Mouse (Mus musculus) embryo, embryonic 10 days (tissue): ENCODE measurements around the gene Gm6793.

ENCODE experiments used
- DNase-seq: peaks from one replicate; pipeline ENCODE4 v3.0.0-alpha.2; 2015; ENCODE audit warnings: low spot score

Gm6793 gene

DNA sequence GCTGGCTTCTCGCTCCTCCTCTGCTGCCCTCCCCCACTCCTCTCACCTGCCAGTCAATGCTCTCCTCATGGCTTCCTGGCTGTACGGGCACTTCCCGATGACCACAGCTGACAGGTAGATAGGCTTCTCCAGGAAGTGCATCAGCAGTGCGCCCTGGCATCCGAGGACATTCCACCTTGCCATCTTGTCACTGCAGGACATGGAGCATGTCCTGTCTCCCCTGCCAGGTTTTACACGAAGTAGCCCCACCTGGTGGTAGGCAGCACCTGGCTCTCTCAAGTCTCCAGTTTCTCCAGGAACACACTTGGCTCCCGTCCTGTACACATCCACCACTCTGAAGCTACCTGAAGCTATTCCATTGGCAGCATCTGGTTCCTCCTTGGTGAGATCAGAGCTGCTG lies 32.7 kb downstream of the Gm6793 start:
- DNase-seq, result no peak

DNA sequence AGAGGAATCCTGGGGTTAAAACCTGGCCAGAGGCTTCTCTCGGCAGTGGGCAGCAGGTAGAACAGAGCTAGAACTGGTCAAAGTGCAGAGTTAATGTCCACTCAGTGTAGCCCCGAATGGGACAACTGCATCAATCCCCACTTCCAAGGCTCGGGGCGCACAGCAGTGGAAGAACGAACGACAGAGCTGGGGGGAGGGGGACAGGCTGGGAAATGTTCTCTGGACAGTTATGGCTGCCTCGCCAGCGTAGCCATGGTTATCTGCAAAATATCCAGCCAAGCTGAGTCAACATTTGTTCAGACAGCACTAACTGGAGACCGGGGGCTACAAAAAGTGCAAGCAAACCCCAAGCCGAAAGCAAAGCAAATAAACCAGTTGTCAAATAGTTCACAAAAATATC lies 36.7 kb downstream of the Gm6793 start:
- DNase-seq, result no peak

DNA sequence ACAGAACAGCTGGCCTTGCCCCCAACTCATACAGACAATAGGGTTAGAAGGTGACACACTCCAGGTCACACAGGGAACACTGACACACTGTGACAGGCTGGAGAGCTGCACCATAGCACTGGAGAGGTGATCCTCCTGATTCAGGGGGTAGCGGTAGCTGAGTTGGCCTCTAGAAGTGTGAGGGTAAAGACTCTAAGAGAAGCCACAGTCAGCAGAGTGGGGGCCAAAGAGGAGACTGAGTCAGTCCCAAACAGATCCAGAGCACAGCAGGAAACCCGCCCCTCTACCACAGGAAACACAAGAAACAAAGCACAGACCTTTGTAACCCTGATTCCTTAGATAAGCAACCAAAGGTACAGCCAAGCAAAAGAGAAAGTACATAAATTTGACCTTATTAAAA lies 38.5 kb downstream of the Gm6793 start:
- DNase-seq, result no peak

DNA sequence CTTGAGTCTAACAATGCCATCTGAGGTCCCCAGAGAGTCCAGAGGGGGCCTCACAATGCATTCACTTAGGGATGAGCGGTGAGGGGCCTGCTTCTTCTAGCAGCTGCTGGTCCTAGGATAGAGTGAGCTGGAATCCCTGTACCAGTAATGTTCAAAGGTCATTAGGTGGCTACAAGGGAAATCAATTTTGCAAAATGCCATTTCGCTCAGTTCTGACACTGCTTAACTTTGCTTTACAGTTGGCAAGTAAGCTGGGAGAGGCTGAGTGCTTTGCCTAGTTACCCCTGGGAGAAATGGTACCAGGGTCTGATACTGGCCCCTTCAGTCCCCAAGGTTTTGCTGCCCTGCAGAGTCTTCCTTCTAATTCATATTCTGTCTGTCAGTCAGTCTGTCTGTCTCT lies 39.1 kb downstream of the Gm6793 start:
- DNase-seq, result no peak

DNA sequence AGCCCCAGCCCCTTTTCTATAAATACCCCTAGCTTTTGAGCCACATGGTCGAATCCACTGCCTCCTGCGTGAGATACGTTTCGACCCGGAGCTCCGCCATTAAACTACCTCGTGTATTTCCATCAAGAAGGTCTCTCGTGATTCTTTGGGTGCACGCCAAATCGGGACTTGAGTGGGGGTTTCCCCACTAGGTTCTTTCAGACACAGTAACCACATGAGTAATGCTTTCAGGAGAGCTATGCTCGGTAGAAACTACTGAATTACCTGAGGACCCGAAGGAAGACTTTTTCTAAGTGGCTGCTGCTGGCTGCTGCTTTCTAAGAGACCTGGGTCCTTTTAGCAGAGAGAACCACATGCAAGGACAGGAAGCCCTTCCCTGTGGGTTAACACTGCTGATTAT lies 40.7 kb downstream of the Gm6793 start:
- DNase-seq, result no peak

DNA sequence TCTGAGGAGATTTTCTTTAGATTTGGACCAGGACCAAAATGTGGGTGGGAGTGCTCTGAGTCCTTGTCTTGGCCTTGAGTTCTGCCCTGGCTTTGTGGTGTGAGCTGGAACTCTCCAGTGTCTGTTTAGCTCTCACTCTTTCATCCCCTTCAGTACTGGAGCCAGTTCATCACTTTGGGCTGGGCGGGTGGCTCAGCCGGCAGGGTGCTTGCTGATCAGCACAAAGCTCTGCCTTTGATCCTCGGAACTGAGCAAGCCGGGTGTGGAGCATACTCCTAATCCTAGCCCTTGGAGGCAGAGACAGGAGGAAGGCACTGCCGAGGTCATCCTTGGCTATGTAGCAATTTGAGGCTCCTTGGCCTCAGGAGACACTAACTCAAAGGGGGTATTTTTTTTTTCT lies 45.8 kb downstream of the Gm6793 start:
- no peak for DNase-seq

DNA sequence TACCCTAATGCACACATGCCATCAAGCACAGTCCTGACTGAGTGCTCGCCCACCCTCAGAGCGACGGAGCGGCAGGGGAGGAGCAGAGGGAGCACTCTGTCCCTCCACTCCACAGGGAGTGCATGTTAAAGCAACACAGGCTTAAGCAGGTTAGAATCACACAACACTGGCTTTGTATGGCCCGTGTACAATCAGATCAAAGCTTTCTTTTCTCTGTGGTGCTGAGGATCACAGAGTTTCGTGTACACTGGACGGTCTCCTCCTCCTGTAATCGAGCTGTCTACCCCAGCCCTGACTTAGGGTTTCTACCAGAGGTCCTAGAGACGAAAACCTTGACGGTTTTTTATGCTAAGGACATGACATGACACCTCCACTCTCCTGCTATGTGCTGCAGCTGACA lies 46.3 kb downstream of the Gm6793 start:
- DNase-seq, result no peak

DNA sequence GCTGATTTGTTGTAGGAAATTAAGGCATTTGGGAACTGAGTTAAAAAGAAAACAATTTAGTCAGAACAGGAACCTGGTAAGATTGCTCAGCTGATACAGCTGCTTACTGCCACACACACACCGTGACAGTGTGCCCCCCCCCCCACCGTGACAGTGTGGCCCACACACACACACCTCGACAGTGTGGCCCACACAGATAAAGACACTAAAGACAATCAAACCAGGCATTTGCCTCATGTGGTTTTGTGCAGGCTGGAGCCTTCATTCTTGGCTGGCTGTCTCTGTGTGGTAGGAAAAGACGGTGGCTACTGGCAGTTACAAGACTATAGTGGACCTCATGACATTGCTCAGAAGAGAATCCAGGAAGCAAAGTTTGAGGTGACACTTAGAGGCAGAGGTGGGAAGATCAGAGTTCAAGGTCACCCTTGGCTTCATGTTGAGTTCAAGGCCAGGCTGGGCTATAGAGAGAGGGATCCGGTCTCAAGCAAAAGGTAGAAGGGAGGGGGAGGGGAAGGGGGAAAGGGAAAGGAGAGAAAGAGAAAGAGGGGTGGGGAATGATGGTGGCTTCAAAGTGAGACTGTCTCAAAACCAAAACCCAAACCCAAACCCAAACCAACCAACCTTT lies 47.5 kb downstream of the Gm6793 start:
- DNase-seq, result no peak

DNA sequence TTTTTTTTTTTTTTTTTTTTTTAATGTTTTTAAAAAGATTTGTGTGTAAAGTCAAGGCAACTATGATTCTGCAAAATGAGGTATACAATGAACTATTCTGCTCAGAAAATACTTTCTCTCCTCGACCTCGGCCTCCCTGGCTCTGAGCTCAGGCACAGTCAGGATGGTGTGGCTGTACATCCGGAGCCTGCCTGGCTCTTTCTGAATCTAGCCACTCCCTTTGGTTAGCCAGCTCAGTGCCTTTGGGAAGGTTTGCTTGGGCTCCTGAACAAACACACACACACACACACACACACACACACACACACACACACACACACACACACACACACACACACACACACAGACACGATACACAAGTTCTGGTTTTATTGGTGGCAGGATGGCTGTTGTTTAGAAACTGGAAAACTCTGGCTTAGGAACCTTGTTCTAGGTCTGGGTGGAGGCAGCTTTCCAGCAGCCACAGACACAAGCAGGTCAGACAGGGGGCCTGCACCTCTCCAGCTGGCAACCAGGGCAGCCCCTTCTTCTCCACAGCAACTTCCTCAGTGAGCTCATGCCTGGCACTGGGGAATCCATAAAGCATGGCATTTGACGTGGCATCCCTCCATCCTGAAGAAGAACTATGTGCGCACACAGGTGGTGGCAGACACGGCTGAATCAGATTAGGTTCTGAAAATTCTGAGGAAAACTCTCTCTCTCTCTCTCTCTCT lies 49.8 kb downstream of the Gm6793 start:
- DNase-seq, result no peak

DNA sequence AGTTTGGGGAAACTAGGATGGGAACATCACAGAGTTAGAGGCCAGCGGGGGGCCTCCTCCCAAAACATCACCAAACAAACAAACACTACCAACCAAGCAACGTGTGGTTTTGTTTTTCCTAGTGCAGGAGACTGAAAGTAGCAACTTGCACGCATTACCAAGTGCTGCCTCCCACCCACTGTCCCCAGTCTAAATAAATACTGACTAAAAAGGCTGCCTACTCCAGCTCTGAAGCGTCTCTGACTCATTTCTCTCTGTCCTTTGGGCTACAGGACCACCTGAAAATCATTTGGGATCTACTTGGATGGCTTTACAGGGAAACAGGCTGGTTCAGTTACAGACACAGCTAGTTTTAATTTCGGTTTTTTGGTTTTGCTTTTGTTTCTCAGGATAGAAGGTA lies 50.5 kb downstream of the Gm6793 start:
- no peak for DNase-seq

DNA sequence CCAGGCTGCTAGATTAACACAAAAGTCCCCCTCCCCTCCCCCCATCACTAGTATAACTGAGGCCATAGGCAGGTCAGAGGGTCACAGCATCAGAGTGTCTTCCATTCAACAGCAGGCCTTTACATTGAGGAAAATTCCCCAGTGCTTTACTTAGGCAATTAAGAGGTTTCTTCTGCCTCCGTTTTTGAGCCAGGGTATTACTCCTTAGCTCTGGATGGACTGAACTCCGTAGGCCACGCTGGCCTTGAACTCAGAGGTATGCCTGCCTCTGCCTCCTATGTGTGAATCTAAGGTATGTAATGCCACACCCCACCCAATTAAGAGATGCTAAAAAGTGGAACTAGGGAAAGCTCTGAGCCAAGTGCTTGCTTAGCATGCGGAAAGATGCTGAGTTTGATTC lies 51.3 kb downstream of the Gm6793 start:
- no peak for DNase-seq
